Mouse (Mus musculus): Measurements from ENCODE around the gene Ntrk2.

- TF ChIP-seq CTCF (IDR thresholded peaks at IDR 0.05; ENCODE audit: low read depth), result no peak
- no peak for TF ChIP-seq EP300 (IDR thresholded peaks at IDR 0.05; ENCODE audit: low read depth)
Observed at GRCm38 (mm10) chr13:59056859-59057258, 250.5 kb downstream of the Ntrk2 start.
